Mouse (Mus musculus) granulocyte monocyte progenitor cell, adult 5-6 weeks (primary cell): ENCODE results near the gene Gldn. TPM values are rescaled to one million over a fixed set of nuclear protein-coding genes. Genes with fewer than 3 reads are reported as not detected.

Experiments used
- ATAC-seq: replicated peaks from 2 replicates; pipeline ENCODE4 v1.8.0; 2016; ENCODE audit warnings: mild to moderate bottlenecking, moderate TSS enrichment, inconsistent platforms; ENCODE audit not compliant: poor library complexity, severe bottlenecking
- total RNA-seq, 2 experiments: library from RNA; stranded (forward) in 1 of 2; stranded (reverse) in 1 of 2; fragments of 200-712, 200-1000 nt in 1 of 2; fragments of >200 nt in 1 of 2; fragmentation: Nextera tagmentation in 1 of 2; gene quantifications; 2 replicates each; pipeline ENCODE4 v1.2.3; 2014 to 2017

The Gldn gene
- total RNA-seq (2014; fragmentation: Nextera tagmentation) (not detected in 2 replicates), total RNA-seq (2017) (not detected in 2 replicates)

DNA sequence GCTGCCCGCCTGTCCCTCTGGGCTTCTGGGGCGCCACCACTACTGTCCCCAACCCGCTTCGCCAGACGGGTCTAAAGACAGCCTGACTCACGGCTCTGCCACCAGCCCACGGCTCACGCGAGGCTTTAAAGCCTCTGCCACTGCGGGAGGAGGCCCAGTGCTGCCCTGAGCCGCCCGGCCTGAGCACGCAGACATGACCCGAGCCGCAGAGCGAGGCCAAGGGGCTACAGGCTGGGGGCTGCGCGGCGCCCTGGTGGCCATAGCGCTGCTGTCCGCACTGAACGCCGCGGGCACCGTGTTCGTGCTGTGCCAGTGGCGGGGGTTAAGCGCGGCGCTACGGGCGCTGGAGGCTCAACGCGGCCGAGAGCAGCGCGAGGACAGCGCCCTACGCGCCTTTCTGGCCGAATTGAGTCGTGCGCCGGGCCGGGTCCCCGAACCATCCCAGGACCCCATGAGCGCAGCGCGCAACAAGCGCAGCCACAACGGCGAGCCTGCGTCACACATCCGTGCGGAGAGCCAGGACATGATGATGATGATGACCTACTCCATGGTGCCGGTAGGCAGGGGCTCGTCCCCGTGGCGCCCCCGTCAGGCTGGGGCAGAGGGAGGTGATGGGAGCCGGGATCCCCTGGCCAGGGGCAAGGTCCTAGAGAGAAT, at the start of gene Gldn:
Gene Gldn, plus strand, starts transcription at position 156 of the 657 bp plus-strand sequence.
- peak; percentile 17 for ATAC-seq

DNA sequence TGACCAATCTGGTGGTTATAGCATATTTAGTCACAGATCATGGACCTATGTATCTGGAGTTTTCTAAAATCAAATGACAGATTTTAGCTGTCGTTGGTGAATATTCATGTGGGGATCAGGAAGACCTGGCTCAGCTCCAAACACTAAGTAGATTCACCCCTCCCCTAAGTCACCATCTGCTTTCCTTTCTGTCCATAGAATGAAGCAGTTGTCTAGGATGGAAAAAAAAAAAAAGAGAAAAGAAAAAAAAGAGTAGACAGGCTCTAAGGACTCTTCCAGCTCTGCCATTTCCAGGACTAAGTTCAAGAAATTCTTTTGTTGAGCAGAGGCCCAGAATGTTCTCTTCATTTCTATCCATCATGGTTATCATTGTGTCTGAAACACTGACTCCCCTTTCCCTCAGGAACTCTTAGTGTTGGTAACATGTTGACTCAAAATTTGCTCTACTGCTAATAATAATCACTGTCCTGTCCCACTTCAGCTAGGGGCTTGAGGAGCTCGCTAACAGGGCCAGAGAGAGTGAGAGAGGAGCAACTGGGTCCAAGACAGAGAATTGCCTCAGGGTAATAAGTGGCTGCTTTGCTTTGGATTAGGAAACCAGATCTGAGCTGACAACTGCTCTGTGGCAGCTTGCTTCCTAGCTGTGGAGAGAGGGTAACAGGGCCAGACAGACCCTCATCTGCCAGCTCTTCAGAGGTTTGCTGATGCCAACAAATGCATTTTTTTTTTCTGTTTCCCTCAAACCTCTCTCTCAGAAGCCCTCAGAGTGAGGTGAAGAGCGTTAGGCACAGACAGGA, 41.2 kb upstream of the Gldn start:
- ATAC-seq: no peak

GRCm38 (mm10) chr9:54264754-54265153, 21.5 kb upstream of the Gldn start:
- no peak for ATAC-seq

DNA sequence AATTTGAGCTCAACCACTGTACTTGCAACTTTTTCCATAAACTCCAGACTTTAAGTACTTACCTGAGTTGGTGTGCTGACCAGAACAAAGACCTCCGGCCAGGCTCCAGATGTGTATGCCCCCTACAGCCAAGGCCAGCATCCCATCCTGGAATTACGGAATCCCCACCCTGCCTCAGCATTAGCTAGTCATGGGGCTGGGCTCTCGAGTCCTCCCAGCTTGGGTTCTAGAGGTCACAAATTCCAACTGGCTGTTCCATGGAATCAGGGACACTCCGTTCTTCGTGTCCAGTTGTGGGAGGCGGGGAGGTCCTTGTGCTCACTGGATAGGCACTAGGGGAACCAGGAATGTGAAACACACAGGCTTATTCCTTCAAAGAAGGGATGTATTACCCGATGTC, 18.3 kb upstream of the Gldn start, which contains the start of gene Cyp19a1:
Gene Cyp19a1, minus strand, starts transcription at position 101 of the 400 bp plus-strand sequence.
- ATAC-seq: no peak

DNA sequence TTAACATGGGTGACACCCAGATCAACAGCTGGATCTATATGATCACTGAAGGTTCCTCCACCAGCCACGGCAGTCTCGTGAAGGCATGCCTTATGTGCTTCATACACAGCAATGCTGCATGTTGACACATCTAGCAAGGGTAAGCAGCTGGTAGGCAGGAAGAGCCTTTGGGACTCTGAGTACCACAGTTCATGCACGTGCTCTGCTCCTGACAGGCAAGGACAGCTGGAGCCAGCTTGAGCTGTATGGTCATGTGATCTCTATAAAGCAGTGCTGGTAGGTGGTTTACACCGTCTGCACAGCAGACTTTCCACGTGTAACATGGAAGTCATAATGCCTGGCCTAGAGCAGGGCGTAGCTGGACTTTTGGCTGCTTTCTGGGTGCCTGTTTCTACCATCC, 16.3 kb upstream of the Gldn start:
- ATAC-seq: no peak

DNA sequence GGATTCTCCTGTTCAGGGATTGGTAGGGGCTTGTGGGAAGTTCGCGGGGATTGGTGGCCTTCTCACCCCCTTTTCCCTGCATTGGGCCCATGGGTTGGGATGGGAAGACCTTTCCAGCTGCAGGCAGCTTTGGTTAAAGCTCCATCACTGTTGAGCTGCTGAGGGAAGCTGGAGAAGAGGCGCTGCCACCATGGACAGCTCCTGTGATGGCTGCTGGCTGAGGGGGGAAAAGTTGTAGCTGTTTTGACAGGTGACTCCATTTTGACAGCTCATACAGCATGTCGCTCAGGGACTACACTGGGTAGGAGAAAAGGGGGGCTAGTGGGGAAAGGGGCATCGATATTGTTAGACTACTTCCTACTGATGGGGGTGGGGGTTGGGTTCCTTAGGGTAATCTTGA, 15.4 kb upstream of the Gldn start:
- ATAC-seq: no peak

DNA sequence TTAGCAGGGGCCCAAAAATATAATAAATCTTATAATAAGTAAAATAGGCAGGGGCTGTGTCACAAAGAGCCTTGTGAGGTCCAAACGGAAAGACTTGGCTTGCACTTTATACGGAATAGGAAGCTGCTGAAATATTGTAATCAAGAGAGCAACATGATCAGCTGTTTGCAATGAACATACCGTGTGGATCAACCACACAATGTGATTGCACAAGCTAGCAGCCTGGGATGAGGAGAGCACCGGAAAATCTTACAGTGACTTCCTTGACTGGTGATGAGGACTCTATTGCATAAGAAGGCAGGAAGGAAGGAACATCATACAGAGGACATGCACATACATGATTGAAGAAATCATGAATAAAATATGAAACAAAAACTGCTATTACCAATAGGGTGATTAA, 11.0 kb upstream of the Gldn start:
- ATAC-seq: peak; percentile 66

- no peak for ATAC-seq
These were observed 7.2 kb upstream of the Gldn start for GRCm38 (mm10) chr9:54279046-54279589.

DNA sequence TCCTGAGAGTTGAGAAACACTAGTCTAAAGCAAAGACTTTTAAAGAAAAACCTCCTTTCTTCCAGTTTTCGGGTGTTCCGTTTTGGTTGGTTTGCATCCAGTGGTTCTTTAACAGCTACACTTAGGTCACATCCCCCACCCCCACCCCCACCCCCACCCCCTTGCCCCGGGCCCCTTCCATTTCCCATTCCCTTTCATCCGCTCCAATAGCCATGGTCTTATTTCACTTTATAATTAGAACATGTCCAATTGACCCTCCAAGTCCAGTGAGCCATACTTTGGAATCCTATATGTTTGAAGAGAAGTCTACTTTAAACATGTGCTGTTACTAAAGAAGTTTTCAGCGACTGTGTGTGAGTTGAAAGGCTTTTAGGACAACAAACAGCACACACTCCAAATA, 1.5 kb downstream of the Gldn start:
- ATAC-seq: no peak

DNA sequence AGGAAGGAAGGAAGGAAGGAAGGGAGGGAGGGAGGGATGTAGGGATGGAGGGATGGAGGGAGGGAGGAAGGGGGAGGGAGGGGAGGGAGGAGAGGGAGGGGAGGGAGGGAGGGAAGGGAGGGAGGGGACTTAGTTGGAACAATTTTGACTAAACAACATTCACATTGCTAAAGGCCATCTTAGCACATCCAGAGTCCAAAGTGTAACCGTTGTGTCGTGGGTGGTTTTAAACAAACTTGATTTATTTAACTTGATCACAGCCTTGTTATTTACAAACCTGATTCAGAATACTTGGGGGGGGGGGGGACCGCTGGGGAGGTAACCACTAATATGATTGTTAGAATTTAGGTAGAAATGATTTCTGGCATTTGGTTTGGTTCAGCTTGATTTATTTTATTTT, 13.1 kb downstream of the Gldn start:
- ATAC-seq: no peak

DNA sequence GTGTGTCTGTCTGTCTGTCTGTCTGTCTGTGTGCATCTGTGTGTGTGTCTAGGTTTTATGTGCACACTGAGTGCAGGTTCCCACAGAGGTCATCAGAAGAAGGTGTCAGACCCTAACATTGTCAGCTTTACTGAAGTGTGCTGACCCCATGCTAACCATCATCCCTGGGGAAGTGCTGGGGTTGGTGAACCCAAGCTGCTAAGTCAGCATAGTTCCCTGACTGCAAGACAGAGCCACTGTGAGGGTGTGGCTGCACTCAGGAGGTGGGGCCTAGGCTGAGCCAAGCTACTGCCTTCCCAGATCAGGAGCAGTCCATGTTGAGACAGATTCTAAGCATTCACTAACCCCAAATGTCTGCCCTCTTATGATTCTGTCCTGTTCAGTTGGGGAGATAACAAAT, 13.5 kb downstream of the Gldn start:
- no peak for ATAC-seq

GRCm38 (mm10) chr9:54301255-54301654, 15.0 kb downstream of the Gldn start:
- ATAC-seq: no peak

- ATAC-seq: no peak
These were observed 21.9 kb downstream of the Gldn start for GRCm38 (mm10) chr9:54308209-54308608.

- ATAC-seq: no peak
These were observed 22.6 kb downstream of the Gldn start for GRCm38 (mm10) chr9:54308751-54309358.

DNA sequence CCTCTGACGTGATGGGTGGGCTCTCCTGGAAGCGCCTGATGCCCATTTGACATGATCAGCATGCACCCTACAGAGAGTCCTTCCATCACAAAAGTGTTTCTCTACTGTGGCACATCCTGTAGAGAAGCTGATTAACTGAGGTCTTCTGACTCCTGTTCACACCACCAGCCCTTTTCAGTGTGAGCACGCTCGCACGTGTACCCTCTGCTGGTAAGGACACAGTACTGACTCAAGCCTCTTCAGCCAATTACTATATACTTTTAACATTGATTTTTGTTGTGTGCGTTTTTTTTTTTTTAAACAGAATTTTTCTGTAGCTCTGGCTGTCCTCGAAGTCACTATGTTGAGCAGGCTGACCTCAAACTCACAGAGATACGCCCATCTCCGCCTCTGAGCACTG, 30.1 kb downstream of the Gldn start:
- ATAC-seq: no peak

- ATAC-seq: peak; percentile 72
These were observed 37.2 kb downstream of the Gldn start for GRCm38 (mm10) chr9:54323456-54323855.

GRCm38 (mm10) chr9:54329201-54329600, 42.9 kb downstream of the Gldn start:
- no peak for ATAC-seq

DNA sequence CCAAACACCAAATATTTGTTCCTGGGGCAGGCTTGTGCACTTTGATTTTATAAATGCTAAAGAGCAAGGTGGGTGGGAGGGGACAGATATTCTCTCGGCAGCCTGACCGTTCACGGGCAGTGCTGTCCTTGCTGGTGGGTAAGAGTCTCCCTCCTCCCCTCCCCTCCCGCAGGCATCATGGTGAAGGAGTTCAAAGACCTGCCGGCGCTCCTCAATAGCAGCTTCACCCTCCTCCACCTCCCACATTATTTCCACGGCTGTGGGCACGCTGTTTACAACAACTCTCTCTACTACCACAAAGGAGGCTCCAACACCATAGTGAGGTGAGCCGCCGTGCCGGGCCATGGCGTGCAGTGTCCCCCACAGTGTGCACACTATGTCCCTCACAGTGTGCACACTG, 49.3 kb downstream of the Gldn start:
- ATAC-seq: no peak

- no peak for ATAC-seq
These were observed 50.4 kb downstream of the Gldn start for GRCm38 (mm10) chr9:54336532-54337144.

GRCm38 (mm10) chr9:54342026-54342425, 55.7 kb downstream of the Gldn start:
- ATAC-seq: no peak

DNA sequence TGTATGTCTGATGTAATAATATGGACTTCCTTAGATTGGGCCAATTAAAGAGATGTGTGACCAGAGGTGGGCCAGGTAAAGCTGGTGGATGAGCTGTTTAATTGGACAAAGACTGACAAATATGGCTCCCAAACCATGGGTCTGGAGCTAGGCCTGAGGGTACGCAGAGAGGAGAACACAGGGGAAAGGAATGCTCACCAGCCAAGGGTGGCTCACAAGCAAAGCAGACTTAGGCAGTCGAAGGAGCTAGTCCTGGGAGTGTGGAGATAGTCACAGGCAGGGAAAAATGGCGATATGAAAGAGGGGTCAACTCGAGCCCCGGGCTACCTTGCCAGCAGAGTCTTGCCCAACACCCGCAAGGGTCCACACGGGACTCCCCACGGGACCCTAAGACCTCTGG, 70.5 kb downstream of the Gldn start:
- ATAC-seq: no peak
